Mouse (Mus musculus) hindbrain, embryonic 10.5 days (tissue): ENCODE data around the gene Eml4. TPM values are rescaled to one million over a fixed set of nuclear protein-coding genes. Genes with fewer than 3 reads are reported as not detected.

Experiments
- DNase-seq: peaks from one replicate; pipeline ENCODE4 v3.0.0-alpha.2; 2017; ENCODE audit warnings: low spot score
- H3K27ac ChIP-seq: fragments of 300-500 bp; sonication (generic); 2 replicates; pipeline ENCODE4 v1.5.1; 2016; ENCODE audit warnings: mild to moderate bottlenecking, moderate library complexity
- H3K27me3 ChIP-seq: fragments of 300-500 bp; sonication (generic); 2 replicates; pipeline ENCODE4 v1.6.1; 2016; ENCODE audit warnings: mild to moderate bottlenecking; ENCODE audit not compliant: poor library complexity, insufficient read depth, severe bottlenecking
- H3K36me3 ChIP-seq: fragments of 300-500 bp; sonication (generic); 2 replicates; pipeline ENCODE4 v1.6.1; 2016; ENCODE audit warnings: mild to moderate bottlenecking, moderate library complexity
- H3K4me1 ChIP-seq: fragments of 300-500 bp; sonication (generic); replicated peaks from 2 replicates; pipeline ENCODE4 v1.6.1; 2016; ENCODE audit warnings: mild to moderate bottlenecking
- H3K4me3 ChIP-seq: fragments of 300-500 bp; sonication (generic); 2 replicates; pipeline ENCODE4 v1.5.1; 2016; ENCODE audit warnings: mild to moderate bottlenecking, moderate library complexity
- H3K9me3 ChIP-seq: fragments of 300-500 bp; sonication (generic); 2 replicates; pipeline ENCODE4 v1.6.1; 2016; ENCODE audit warnings: mild to moderate bottlenecking, moderate library complexity
- WGBS: fragments of 180-500 bp; shearing (Covaris S2); methylation state at CpG from one replicate; pipeline ENCODE4 v1.1.7; 2016; 5-methylcytosine and 5-hydroxymethylcytosine counted together
- polyA plus RNA-seq: library from polyadenylated mRNA; unstranded; fragments of >200 nt; fragmentation: Nextera tagmentation; extraction: Ambion mirVana; gene quantifications from 2 replicates; pipeline ENCODE4 v1.2.1, GENCODE M21; 2016

The Eml4 gene
- polyA plus RNA-seq, 1 experiment from 2014 or later: 37.6 TPM

- peak; percentile 46 for DNase-seq
- peak overlapping the region; percentile 42 for H3K27ac ChIP-seq
- no peaks in the 10 kb centered on the region for H3K36me3 ChIP-seq
- 14% methylated on average over 25 of the region's 25 CpGs for WGBS
- peaks cover 5% of the 10 kb centered on the region; the same call in 1 of the 2 replicates for H3K9me3 ChIP-seq
- 0 out of 2 replicates have a peak, but pooled peaks cover 2% of the 10 kb centered on the region for H3K27me3 ChIP-seq
- H3K4me1 ChIP-seq: peaks cover 17% of the 10 kb centered on the region
- H3K4me3 ChIP-seq: peak overlapping the region; percentile 45
Observed at GRCm38 (mm10) chr17:83322621-83323335, 28.0 kb upstream of the Eml4 start.

- Histone ChIP-seq H3K36me3 (no peaks in the 10 kb centered on the region), H3K9me3 (peaks cover 2% of the 10 kb centered on the region; the same call in 1 of the 2 replicates), H3K27me3 (0 out of 2 replicates have a peak, but pooled peaks cover 2% of the 10 kb centered on the region), H3K27ac (peak overlapping the region; percentile 42; the same call in 1 of the 2 replicates), H3K4me3 (no peak overlapping the region), H3K4me1 (peaks cover 17% of the 10 kb centered on the region)
- WGBS: 59% methylated on average over 19 of the region's 19 CpGs
- DNase-seq: peak; percentile 15
Observed at GRCm38 (mm10) chr17:83323410-83324268, 27.1 kb upstream of the Eml4 start.

GRCm38 (mm10) chr17:83324269-83324616, 26.5 kb upstream of the Eml4 start:
- 90% methylated on average over 11 of the region's 11 CpGs for WGBS
- Histone ChIP-seq H3K27ac (no peak overlapping the region), H3K27me3 (0 out of 2 replicates have a peak, but pooled peaks cover 2% of the 10 kb centered on the region), H3K4me1 (peaks cover 17% of the 10 kb centered on the region), H3K9me3 (no peaks in the 10 kb centered on the region), H3K36me3 (no peaks in the 10 kb centered on the region), H3K4me3 (no peak overlapping the region)
- DNase-seq: no peak

GRCm38 (mm10) chr17:83335183-83335584, 15.5 kb upstream of the Eml4 start:
- H3K9me3 ChIP-seq: no peaks in the 10 kb centered on the region
- no peak overlapping the region for H3K27ac ChIP-seq
- H3K4me1 ChIP-seq: 0 out of 2 replicates have a peak, but pooled peaks cover 3% of the 10 kb centered on the region
- DNase-seq: no peak
- WGBS: 50% methylated on average over 13 of the region's 13 CpGs
- peak overlapping the region; percentile 28; the same call in 1 of the 2 replicates for H3K4me3 ChIP-seq
- H3K36me3 ChIP-seq: no peaks in the 10 kb centered on the region
- H3K27me3 ChIP-seq: no peaks in the 10 kb centered on the region

- H3K9me3 ChIP-seq: no peaks in the 10 kb centered on the region
- 78% methylated on average over 13 of the region's 13 CpGs for WGBS
- 0 out of 2 replicates have a peak, but pooled peaks cover 14% of the 10 kb centered on the region for H3K4me1 ChIP-seq
- no peak for DNase-seq
- no peak overlapping the region for H3K27ac ChIP-seq
- no peaks in the 10 kb centered on the region for H3K36me3 ChIP-seq
- no peak overlapping the region for H3K4me3 ChIP-seq
- H3K27me3 ChIP-seq: no peaks in the 10 kb centered on the region
Observed at GRCm38 (mm10) chr17:83337051-83337898, 13.5 kb upstream of the Eml4 start.

- 82% methylated on average over 13 of the region's 13 CpGs for WGBS
Observed at GRCm38 (mm10) chr17:83339368-83340085, 11.2 kb upstream of the Eml4 start.

GRCm38 (mm10) chr17:83340895-83341524, 9.7 kb upstream of the Eml4 start:
- no peak for DNase-seq
- Histone ChIP-seq H3K27me3 (no peaks in the 10 kb centered on the region), H3K9me3 (0 out of 2 replicates have a peak, but pooled peaks cover 3% of the 10 kb centered on the region), H3K27ac (no peak overlapping the region), H3K36me3 (no peaks in the 10 kb centered on the region), H3K4me3 (no peak overlapping the region), H3K4me1 (0 out of 2 replicates have a peak, but pooled peaks cover 11% of the 10 kb centered on the region)
- 74% methylated on average over 16 of the region's 16 CpGs for WGBS

More at GRCm38 (mm10) chr17:83339368-83340085, 11.2 kb upstream of the Eml4 start:
- Histone ChIP-seq H3K27ac (no peak overlapping the region), H3K36me3 (no peaks in the 10 kb centered on the region), H3K4me1 (0 out of 2 replicates have a peak, but pooled peaks cover 14% of the 10 kb centered on the region), H3K9me3 (no peaks in the 10 kb centered on the region), H3K4me3 (no peak overlapping the region), H3K27me3 (no peaks in the 10 kb centered on the region)
- DNase-seq: no peak

- DNase-seq: no peak
- Histone ChIP-seq H3K36me3 (no peaks in the 10 kb centered on the region), H3K4me3 (no peak overlapping the region), H3K27ac (no peak overlapping the region), H3K9me3 (0 out of 2 replicates have a peak, but pooled peaks cover 3% of the 10 kb centered on the region), H3K27me3 (no peaks in the 10 kb centered on the region), H3K4me1 (peaks cover 11% of the 10 kb centered on the region; the same call in 1 of the 2 replicates)
- WGBS: 87% methylated on average over 7 of the region's 7 CpGs
Observed at GRCm38 (mm10) chr17:83344226-83344625, 6.5 kb upstream of the Eml4 start.

- Histone ChIP-seq H3K36me3 (no peaks in the 10 kb centered on the region), H3K4me1 (peaks cover 23% of the 10 kb centered on the region), H3K9me3 (0 out of 2 replicates have a peak, but pooled peaks cover 3% of the 10 kb centered on the region), H3K4me3 (no peak overlapping the region), H3K27ac (peak overlapping the region; percentile 18; the same call in 1 of the 2 replicates), H3K27me3 (no peaks in the 10 kb centered on the region)
- WGBS: 86% methylated on average over 9 of the region's 9 CpGs
- DNase-seq: peak; percentile 29
Observed at GRCm38 (mm10) chr17:83348056-83348822, 2.5 kb upstream of the Eml4 start.

- Histone ChIP-seq H3K9me3 (no peaks in the 10 kb centered on the region), H3K4me3 (peak overlapping the region; percentile 93), H3K27me3 (no peaks in the 10 kb centered on the region), H3K27ac (peak overlapping the region; percentile 98), H3K4me1 (peaks cover 30% of the 10 kb centered on the region), H3K36me3 (no peaks in the 10 kb centered on the region)
- no peak for DNase-seq
- WGBS: under 1% methylated on average over 57 of the region's 57 CpGs
Observed at GRCm38 (mm10) chr17:83351119-83351531, 394 bp downstream of the Eml4 start.
